Mouse (Mus musculus): ENCODE measurements at regions not wholly inside any gene's neighbourhood (a gene's known extent, or its start where the extent isn't known, plus 50 kb on each side); places are given as distances from the start of the nearest gene placed in this dataset.

DNA sequence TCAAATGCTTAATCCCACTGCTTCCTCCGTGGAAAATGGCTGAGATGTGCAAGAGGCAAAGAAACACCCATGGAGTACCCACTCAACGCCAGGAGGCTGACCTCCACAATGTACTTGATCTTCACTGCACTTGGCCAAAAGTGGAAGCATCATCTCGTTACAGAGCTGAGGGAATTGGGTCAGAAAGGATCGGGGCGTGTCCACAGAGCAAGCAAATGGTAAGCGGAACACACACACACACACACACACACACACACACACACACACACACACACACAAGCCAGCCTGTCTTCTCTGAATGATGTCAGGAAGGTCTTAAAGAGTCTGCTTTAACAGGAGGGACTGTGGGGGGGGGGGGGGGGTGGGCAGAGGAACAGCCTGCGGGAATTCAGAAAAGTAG is 375.7 kb downstream of the Rps24 start:
- TF ChIP-seq CTCF (IDR thresholded peaks at IDR 0.05; ENCODE audit: low read depth, low read length) = no peak
- no peak for TF ChIP-seq EP300 (IDR thresholded peaks at IDR 0.05; ENCODE audit: insufficient read depth, low read depth, low read length)
- no peak for TF ChIP-seq POLR2A (IDR thresholded peaks at IDR 0.05; ENCODE audit: insufficient read depth, low read length)
